Mouse (Mus musculus): ENCODE results near the gene Nckap1.

DNA sequence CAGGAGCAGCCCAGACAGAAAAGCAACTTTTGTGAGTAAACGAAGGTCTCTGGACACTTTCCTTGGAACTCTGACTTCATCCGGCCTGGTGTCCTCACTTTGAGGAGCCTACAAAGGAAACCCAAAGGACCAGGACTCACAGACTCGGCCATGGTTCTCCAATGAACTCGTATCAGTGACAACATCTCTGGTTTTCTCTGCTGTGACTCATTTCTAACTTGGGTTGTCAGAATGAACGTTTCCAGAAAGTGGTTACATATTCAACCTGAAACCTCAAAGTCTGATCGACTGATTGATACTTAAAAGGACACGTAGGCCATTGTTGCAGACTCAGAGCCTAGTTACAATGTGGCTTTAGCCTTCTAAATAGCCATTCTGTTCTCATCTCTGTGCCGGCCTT lies 119.4 kb downstream of the Nckap1 start:
- no peak for TF ChIP-seq CTCF (IDR thresholded peaks at IDR 0.05; ENCODE audit: borderline replicate concordance, insufficient read depth, low read length)
- no peak for TF ChIP-seq POLR2A (IDR thresholded peaks at IDR 0.05; ENCODE audit: low read depth, low read length)
